Mouse (Mus musculus): ENCODE data around the gene Cyp26c1. TPM values are rescaled to one million over a fixed set of nuclear protein-coding genes. Genes with fewer than 3 reads are reported as not detected.

Cyp26c1 gene
- polyA plus RNA-seq (2014; fragmentation: Illumina TruSeq; extraction: RNeasy Lipid Tissue Mini Kit (QIAGEN cat#74804)) = not detected

GRCm38 (mm10) chr19:37685281-37685680 lies at the start of gene Cyp26c1:
Gene Cyp26c1, plus strand, starts transcription at chr19:37685581.

GRCm38 (mm10) chr19:37697651-37698272 lies 12.4 kb downstream of the Cyp26c1 start, which contains the start of gene Cyp26a1:
Gene Cyp26a1, plus strand, starts transcription at chr19:37697798.

Other genes with a start within 250 kb of the Cyp26c1 start
- gene Exoc6, start 135.2 kb upstream of the Cyp26c1 start, polyA plus RNA-seq (2014; fragmentation: Illumina TruSeq; extraction: RNeasy Lipid Tissue Mini Kit (QIAGEN cat#74804)) = 27.1 TPM
- gene Cyp26a1, start 12.2 kb downstream of the Cyp26c1 start, polyA plus RNA-seq (2014; fragmentation: Illumina TruSeq; extraction: RNeasy Lipid Tissue Mini Kit (QIAGEN cat#74804)) = 7.9 TPM

Data from ovary, adult 10 weeks (tissue).